Mouse (Mus musculus): ENCODE results near the gene Ccdc6.

DNA sequence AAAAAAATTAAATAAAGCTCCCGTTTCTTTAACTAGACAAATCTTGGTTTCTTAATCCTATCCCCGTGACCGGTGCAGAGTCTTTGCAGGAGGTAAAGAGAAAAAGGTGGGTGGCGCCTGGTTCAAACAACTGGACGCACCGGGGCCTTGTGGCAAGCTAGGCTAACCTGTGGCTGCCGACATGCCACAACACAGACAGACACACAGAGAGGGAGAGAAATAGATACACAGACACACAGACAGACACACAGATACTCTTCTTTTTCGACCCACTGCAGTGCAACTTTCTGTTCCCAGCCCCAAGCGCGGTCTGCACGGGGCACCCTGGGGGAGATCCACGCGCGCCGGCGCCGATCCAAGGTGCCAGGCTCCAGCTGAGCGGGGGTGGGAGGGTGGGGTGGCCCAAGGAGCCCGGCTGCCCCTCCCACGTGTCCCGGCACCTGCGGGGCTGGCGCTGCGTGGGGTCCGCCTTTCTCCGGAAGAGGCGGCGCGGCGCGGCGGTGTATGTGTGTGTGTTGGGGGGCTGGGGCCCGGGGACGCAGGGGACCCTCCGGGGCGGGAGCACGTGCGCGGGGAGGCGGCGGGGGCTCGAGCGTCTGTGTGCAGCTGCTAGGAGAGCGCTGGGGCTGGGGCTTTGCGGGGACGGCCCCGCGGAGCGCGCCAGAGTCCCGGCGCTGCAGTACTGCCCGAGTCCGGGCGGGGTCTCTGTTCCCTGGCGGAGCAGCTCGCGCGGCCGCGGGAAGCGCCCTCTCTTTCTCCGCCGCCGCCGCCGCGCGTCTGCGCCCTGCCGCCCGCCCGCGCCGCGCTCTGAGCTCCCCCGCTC is at the start of gene Ccdc6:
- TF ChIP-seq CTCF (IDR thresholded peaks at IDR 0.05; ENCODE audit: low read depth) (peak; percentile 70), EP300 (optimal IDR thresholded peaks at IDR 0.05) (no peak)

Measured in stomach, postnatal 0 days (tissue).